Mouse (Mus musculus): ENCODE results near the gene Fbln5.

DNA sequence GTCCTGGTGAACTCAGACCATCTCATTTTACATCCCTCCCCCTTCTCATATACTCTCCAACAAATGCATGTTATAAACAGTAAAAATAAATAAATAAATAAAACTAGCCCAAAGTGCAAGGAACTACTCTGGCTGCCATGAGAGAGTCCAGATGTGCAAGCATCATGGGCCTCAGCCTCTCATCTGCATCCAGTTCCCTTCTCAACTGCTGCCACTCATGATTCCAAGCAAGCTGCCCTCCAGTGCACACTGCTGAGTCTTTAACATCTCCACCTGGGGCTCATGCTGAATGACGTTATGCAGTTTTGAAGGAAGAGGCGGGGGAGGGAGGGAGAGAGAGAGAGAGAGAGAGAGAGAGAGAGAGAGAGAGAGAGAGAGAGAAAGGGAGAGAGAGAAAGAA, 76.5 kb downstream of the Fbln5 start:
- TF ChIP-seq CTCF (IDR thresholded peaks at IDR 0.05; ENCODE audit: low read depth) (no peak), EP300 (IDR thresholded peaks at IDR 0.05; ENCODE audit: low read depth) (no peak)

Data from liver, postnatal 0 days (tissue).